Mouse (Mus musculus): Measurements from ENCODE around the gene Mon1b.

Mon1b gene

GRCm38 (mm10) chr8:113634670-113635591 is at the start of gene Mon1b:
Mon1b (plus strand) TSS chr8:113635587.
- DNase-seq (ENCODE audit: low spot score), result peak; percentile 97

GRCm38 (mm10) chr8:113598401-113598800 is 37.0 kb upstream of the Mon1b start:
- no peak for DNase-seq (ENCODE audit: low spot score)

- DNase-seq (ENCODE audit: low spot score), result no peak
Observed at GRCm38 (mm10) chr8:113632634-113633033, 2.8 kb upstream of the Mon1b start.

GRCm38 (mm10) chr8:113634161-113634560 is 1.2 kb upstream of the Mon1b start:
- no peak for DNase-seq (ENCODE audit: low spot score)

- no peak for DNase-seq (ENCODE audit: low spot score)
Observed at GRCm38 (mm10) chr8:113635592-113636279, 349 bp downstream of the Mon1b start.

- no peak for DNase-seq (ENCODE audit: low spot score)
Observed at GRCm38 (mm10) chr8:113636280-113636628, 867 bp downstream of the Mon1b start.

GRCm38 (mm10) chr8:113640357-113640756 is 5.0 kb downstream of the Mon1b start:
- no peak for DNase-seq (ENCODE audit: low spot score)

- DNase-seq (ENCODE audit: low spot score), result no peak
Observed at GRCm38 (mm10) chr8:113642926-113643325, 7.5 kb downstream of the Mon1b start, which contains the start of gene Syce1l. Syce1l (plus strand) TSS chr8:113643213.

GRCm38 (mm10) chr8:113643479-113644210 is 8.3 kb downstream of the Mon1b start:
- no peak for DNase-seq (ENCODE audit: low spot score)

GRCm38 (mm10) chr8:113645220-113645619 is 9.8 kb downstream of the Mon1b start:
- DNase-seq (ENCODE audit: low spot score), result no peak

GRCm38 (mm10) chr8:113652450-113652849 is 17.1 kb downstream of the Mon1b start:
- no peak for DNase-seq (ENCODE audit: low spot score)

- DNase-seq (ENCODE audit: low spot score), result no peak
Observed at GRCm38 (mm10) chr8:113653151-113653550, 17.8 kb downstream of the Mon1b start.

- DNase-seq (ENCODE audit: low spot score), result no peak
Observed at GRCm38 (mm10) chr8:113656154-113656553, 20.8 kb downstream of the Mon1b start.

GRCm38 (mm10) chr8:113656681-113657298 is 21.4 kb downstream of the Mon1b start:
- DNase-seq (ENCODE audit: low spot score), result no peak

- no peak for DNase-seq (ENCODE audit: low spot score)
Observed at GRCm38 (mm10) chr8:113660128-113660527, 24.7 kb downstream of the Mon1b start.

- peak; percentile 62 for DNase-seq (ENCODE audit: low spot score)
Observed at GRCm38 (mm10) chr8:113664544-113664943, 29.2 kb downstream of the Mon1b start.

- DNase-seq (ENCODE audit: low spot score), result no peak
Observed at GRCm38 (mm10) chr8:113665036-113665435, 29.6 kb downstream of the Mon1b start.

GRCm38 (mm10) chr8:113665951-113666350 is 30.6 kb downstream of the Mon1b start:
- no peak for DNase-seq (ENCODE audit: low spot score)

GRCm38 (mm10) chr8:113666714-113667432 is 31.5 kb downstream of the Mon1b start:
- no peak for DNase-seq (ENCODE audit: low spot score)

GRCm38 (mm10) chr8:113669924-113670323 is 34.5 kb downstream of the Mon1b start:
- DNase-seq (ENCODE audit: low spot score), result no peak

- DNase-seq (ENCODE audit: low spot score), result no peak
Observed at GRCm38 (mm10) chr8:113672599-113673255, 37.3 kb downstream of the Mon1b start.
